In the genomic region with DNA sequence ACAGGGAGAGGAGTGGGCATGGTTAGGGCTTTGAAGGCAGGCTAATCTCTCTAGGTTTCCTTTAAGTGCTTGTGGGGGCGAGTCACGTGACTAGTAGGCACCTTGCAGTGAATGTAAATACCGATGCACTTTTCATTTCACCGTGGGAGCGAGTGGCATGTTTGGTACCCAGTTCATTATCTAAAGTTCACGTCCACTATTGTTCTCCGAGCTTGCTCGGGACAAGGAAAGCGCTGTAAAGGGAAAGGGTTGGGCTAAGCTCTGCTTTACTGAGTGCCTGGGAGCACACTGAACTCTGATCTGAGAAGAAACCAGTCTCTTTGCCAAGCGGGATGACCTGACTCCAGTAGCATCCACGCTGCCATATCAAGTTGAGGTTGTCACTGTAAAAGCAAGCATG, we compare ENCODE assay signal across 10 mouse cellular contexts.
DNase-seq lines count a peak whose midpoint lies in the region; ATAC-seq and TF ChIP-seq lines count a peak whose summit lies in the region.
"Had no signal": no experiment of that assay in that cellular context is flagged by ENCODE, and none has a peak within 500 bp of the region (broad histone marks: within the 10 kb centered on the region; RNA-seq: fewer than 3 reads in every experiment).

No protein-coding gene starts in this region.

- ATAC-seq in forebrain, embryonic 15.5 days (replicated peaks) = no peak
- ATAC-seq in midbrain, embryonic 12.5 days (ENCODE audit: low FRiP score, low read depth) = peak; percentile 57
- ATAC-seq in intestine, postnatal 0 days = no peak

- TF ChIP-seq CTCF in intestine, postnatal 0 days (IDR thresholded peaks at IDR 0.05; ENCODE audit: low read depth) = no peak

- H3K4me1 ChIP-seq in forebrain, embryonic 15.5 days = peaks cover 46% of the 10 kb centered on the region
- H3K4me1 ChIP-seq in midbrain, embryonic 12.5 days = peaks cover 40% of the 10 kb centered on the region
- H3K4me1 ChIP-seq in intestine, postnatal 0 days (replicated peaks; ENCODE audit: control insufficient read depth, insufficient read depth, low read length) = no peaks in the 10 kb centered on the region

- H3K9me3 ChIP-seq in forebrain, embryonic 15.5 days = no peaks in the 10 kb centered on the region
- H3K9me3 ChIP-seq in midbrain, embryonic 12.5 days = peaks cover 13% of the 10 kb centered on the region
- no peaks in the 10 kb centered on the region for H3K9me3 ChIP-seq in intestine, postnatal 0 days (ENCODE audit: control insufficient read depth)

- peaks cover 15% of the 10 kb centered on the region for H3K36me3 ChIP-seq in forebrain, embryonic 15.5 days
- peaks cover 25% of the 10 kb centered on the region for H3K36me3 ChIP-seq in midbrain, embryonic 12.5 days
- H3K36me3 ChIP-seq in intestine, postnatal 0 days (ENCODE audit: control insufficient read depth, insufficient read depth) = peaks cover 13% of the 10 kb centered on the region

- peak; percentile 30 for DNase-seq in retina, postnatal 1 day
- no peak for DNase-seq in retina, embryonic 14.5 days (ENCODE audit: low spot score)
- no peak for DNase-seq in cerebellum, adult 11-12 months
- no peak for DNase-seq in Muller cell, postnatal 12 days (ENCODE audit: inconsistent ontology term)
- DNase-seq: gastrocnemius, postnatal 36 days; kidney, adult 9 months had no signal

- no peaks in the 10 kb centered on the region for H3K27me3 ChIP-seq in forebrain, embryonic 15.5 days
- peaks cover 24% of the 10 kb centered on the region for H3K27me3 ChIP-seq in midbrain, embryonic 12.5 days
- no peaks in the 10 kb centered on the region for H3K27me3 ChIP-seq in intestine, postnatal 0 days (replicated peaks; ENCODE audit: control insufficient read depth, insufficient read depth, low read length)

- no peak overlapping the region for H3K27ac ChIP-seq in forebrain, embryonic 15.5 days (replicated peaks)
- H3K27ac ChIP-seq in midbrain, embryonic 12.5 days (replicated peaks) = peak overlapping the region; percentile 39; the same call in 1 of the 2 replicates
- no peak overlapping the region for H3K27ac ChIP-seq in intestine, postnatal 0 days (ENCODE audit: low read depth, low read length)
- H3K27ac ChIP-seq: limb, embryonic 12.5 days had no signal

- no peak overlapping the region for H3K9ac ChIP-seq in forebrain, embryonic 15.5 days (replicated peaks)
- H3K9ac ChIP-seq in midbrain, embryonic 12.5 days (replicated peaks) = no peak overlapping the region; the same call in 1 of the 2 replicates
- H3K9ac ChIP-seq in intestine, postnatal 0 days (ENCODE audit: low read depth, low read length) = no peak overlapping the region
- H3K9ac ChIP-seq: limb, embryonic 12.5 days had no signal

- H3K4me2 ChIP-seq in forebrain, embryonic 15.5 days (replicated peaks) = peak overlapping the region; percentile 19
- H3K4me2 ChIP-seq in midbrain, embryonic 12.5 days (replicated peaks) = peak overlapping the region; percentile 31
- no peak overlapping the region; the same call in 1 of the 2 replicates for H3K4me2 ChIP-seq in intestine, postnatal 0 days (replicated peaks; ENCODE audit: low read depth)
- H3K4me2 ChIP-seq: limb, embryonic 12.5 days had no signal

- 2% methylated on average over 11 of the region's 11 CpGs for WGBS in forebrain, embryonic 15.5 days
- WGBS in midbrain, embryonic 12.5 days = 14% methylated on average over 11 of the region's 11 CpGs
- WGBS in intestine, postnatal 0 days = 37% methylated on average over 11 of the region's 11 CpGs

- H3K4me3 ChIP-seq in forebrain, embryonic 15.5 days = no peak overlapping the region
- no peak overlapping the region for H3K4me3 ChIP-seq in midbrain, embryonic 12.5 days
- H3K4me3 ChIP-seq in intestine, postnatal 0 days (ENCODE audit: low read depth, low read length) = no peak overlapping the region
- H3K4me3 ChIP-seq: limb, embryonic 12.5 days had no signal
